Mouse (Mus musculus): Measurements from ENCODE around the gene 9630041A04Rik.

DNA sequence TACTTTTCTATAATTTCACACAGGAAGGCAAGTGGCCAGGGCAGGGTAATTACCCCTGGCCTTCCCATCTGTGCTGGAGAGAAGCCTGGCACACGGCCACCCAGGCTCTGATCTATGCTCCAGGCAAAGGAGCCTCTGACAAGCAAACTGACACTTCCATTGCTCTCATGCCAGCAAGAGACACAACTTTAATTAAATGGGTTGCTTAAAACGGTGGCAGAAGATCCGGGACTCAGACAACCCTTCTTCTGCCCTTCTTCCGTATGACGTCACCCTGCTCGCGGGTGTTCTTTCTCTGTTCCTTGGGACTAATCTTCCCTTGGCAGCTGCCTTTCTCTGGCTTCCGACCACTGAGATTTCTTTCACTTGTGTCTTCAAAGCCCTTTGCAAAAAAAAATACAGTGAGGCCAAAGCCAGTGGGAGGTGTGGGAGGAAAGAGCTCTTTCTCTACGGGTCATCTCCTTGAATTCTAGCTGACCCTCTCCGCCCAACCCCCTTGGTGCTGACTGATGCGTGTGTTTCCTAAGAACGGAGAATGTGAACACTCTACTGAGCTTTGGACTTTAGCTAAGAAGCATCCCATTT, 932 bp downstream of the 9630041A04Rik start:
- TF ChIP-seq EP300 (IDR thresholded peaks at IDR 0.05; ENCODE audit: low read depth) (no peak), CTCF (IDR thresholded peaks at IDR 0.05; ENCODE audit: low read depth) (no peak)
